Mouse (Mus musculus) adrenal gland, postnatal 36 days (tissue): ENCODE measurements around the gene Gapdhs. TPM values are rescaled to one million over a fixed set of nuclear protein-coding genes. Genes with fewer than 3 reads are reported as not detected.

ENCODE experiments used
- DNase-seq, 2 experiments: peaks; one replicate each; pipeline ENCODE4 v3.0.0; 2021; ENCODE audit warnings: mixed read lengths in 1 of 2
- total RNA-seq, 2 experiments: library from RNA; stranded (reverse); gene quantifications; 2 replicates each; pipeline ENCODE4 v1.2.3; 2021

The Gapdhs gene
- total RNA-seq, 2 experiments from 2014 or later, result 0.26 TPM; not detected in 1

GRCm38 (mm10) chr7:30681897-30682296 lies 61.6 kb downstream of the Gapdhs start:
- DNase-seq, result peak; percentile 40 to 49

Other genes with a start within 250 kb of the Gapdhs start
- 1 to 10 TPM; 2.5 to 2.9 TPM for gene Arhgap33, start 208.6 kb downstream of the Gapdhs start, total RNA-seq
- gene Hspb6, start 191.5 kb downstream of the Gapdhs start, total RNA-seq, result 10 to 100 TPM; 27.1 to 28.3 TPM
- gene Proser3, start 191.4 kb downstream of the Gapdhs start, total RNA-seq, result 1 to 10 TPM; 7.8 to 8.5 TPM
- gene Lin37, start 183.8 kb downstream of the Gapdhs start, total RNA-seq, result 10 to 100 TPM; 46.2 to 55.4 TPM
- gene U2af1l4, start 180.4 kb downstream of the Gapdhs start, total RNA-seq, result 10 to 100 TPM; 68.8 to 70.8 TPM
- 1 to 10 TPM; 3.5 to 6.7 TPM for gene Gm49396, start 180.3 kb downstream of the Gapdhs start, total RNA-seq
- 100 to 1,000 TPM; 141 to 163 TPM for gene Psenen, start 180.1 kb downstream of the Gapdhs start, total RNA-seq
- 1 to 10 TPM; 2.0 to 3.2 TPM for gene Igflr1, start 178.3 kb downstream of the Gapdhs start, total RNA-seq
- 10 to 100 TPM; 38.5 to 44.5 TPM for gene Kmt2b, start 155.0 kb downstream of the Gapdhs start, total RNA-seq
- gene Zbtb32, start 144.8 kb downstream of the Gapdhs start, total RNA-seq, result under 1 TPM in 1 of 2 experiments, not detected in 1; 0.72 TPM
- gene Upk1a, start 130.8 kb downstream of the Gapdhs start, total RNA-seq, result under 1 TPM in 1 of 2 experiments, not detected in 1; 0.43 TPM
- gene Cox6b1, start 117.5 kb downstream of the Gapdhs start, total RNA-seq, result 1,000 to 10,000 TPM; 1,179 to 1,185 TPM
- not detected for gene Etv2, start 107.8 kb downstream of the Gapdhs start, total RNA-seq
- gene Rbm42, start 93.4 kb downstream of the Gapdhs start, total RNA-seq, result 10 to 100 TPM; 83.0 to 88.1 TPM
- 10 to 100 TPM; 10.1 to 10.5 TPM for gene Haus5, start 78.7 kb downstream of the Gapdhs start, total RNA-seq
- gene Pmis2, start 72.1 kb downstream of the Gapdhs start, total RNA-seq, result not detected
- 1 to 10 TPM; 4.8 to 6.3 TPM for gene 2200002J24Rik, start 44.8 kb downstream of the Gapdhs start, total RNA-seq
- gene Atp4a, start 31.5 kb downstream of the Gapdhs start, total RNA-seq, result 1 to 10 TPM; 3.1 to 5.9 TPM
- 100 to 1,000 TPM; 229 to 231 TPM for gene Tmem147, start 14.1 kb downstream of the Gapdhs start, total RNA-seq
- 100 to 1,000 TPM; 326 to 370 TPM for gene Sbsn, start 7.8 kb upstream of the Gapdhs start, total RNA-seq
- 1 to 10 TPM; 2.4 to 2.5 TPM for gene Dmkn, start 20.1 kb upstream of the Gapdhs start, total RNA-seq
- 1 to 10 TPM in 1 of 2 experiments, not detected in 1; 2.8 TPM for gene Krtdap, start 44.2 kb upstream of the Gapdhs start, total RNA-seq
- 1 to 10 TPM; 1.7 to 2.9 TPM for gene Ffar2, start 80.1 kb upstream of the Gapdhs start, total RNA-seq
- gene Ffar3, start 112.5 kb upstream of the Gapdhs start, total RNA-seq, result under 1 TPM in 1 of 2 experiments, not detected in 1; 0.33 TPM
- gene Ffar1, start 117.9 kb upstream of the Gapdhs start, total RNA-seq, result not detected
- gene Cd22, start 136.7 kb upstream of the Gapdhs start, total RNA-seq, result under 1 TPM; 0.56 TPM
- under 1 TPM; 0.20 to 0.46 TPM for gene Mag, start 171.2 kb upstream of the Gapdhs start, total RNA-seq
- 10 to 100 TPM in 1 of 2 experiments, not detected in 1; 11.7 TPM for gene Hamp2, start 181.0 kb upstream of the Gapdhs start, total RNA-seq
- gene Hamp, start 200.4 kb upstream of the Gapdhs start, total RNA-seq, result 10 to 100 TPM in 1 of 2 experiments, not detected in 1; 23.5 TPM
- gene Usf2, start 213.1 kb upstream of the Gapdhs start, total RNA-seq, result 100 to 1,000 TPM; 112 to 141 TPM
- 10 to 100 TPM in 1 of 2 experiments, 1 to 10 TPM in 1; 6.1 to 14.6 TPM for gene Lsr, start 229.8 kb upstream of the Gapdhs start, total RNA-seq
- under 1 TPM; 0.30 to 0.96 TPM for gene Fam187b, start 230.1 kb upstream of the Gapdhs start, total RNA-seq